Mouse (Mus musculus): ENCODE results near the gene Pogk. TPM values are rescaled to one million over a fixed set of nuclear protein-coding genes. Genes with fewer than 3 reads are reported as not detected.

Pogk gene
- total RNA-seq, 4 experiments from 2014 or later: 7.7 to 12.4 (median 10.8) TPM

DNA sequence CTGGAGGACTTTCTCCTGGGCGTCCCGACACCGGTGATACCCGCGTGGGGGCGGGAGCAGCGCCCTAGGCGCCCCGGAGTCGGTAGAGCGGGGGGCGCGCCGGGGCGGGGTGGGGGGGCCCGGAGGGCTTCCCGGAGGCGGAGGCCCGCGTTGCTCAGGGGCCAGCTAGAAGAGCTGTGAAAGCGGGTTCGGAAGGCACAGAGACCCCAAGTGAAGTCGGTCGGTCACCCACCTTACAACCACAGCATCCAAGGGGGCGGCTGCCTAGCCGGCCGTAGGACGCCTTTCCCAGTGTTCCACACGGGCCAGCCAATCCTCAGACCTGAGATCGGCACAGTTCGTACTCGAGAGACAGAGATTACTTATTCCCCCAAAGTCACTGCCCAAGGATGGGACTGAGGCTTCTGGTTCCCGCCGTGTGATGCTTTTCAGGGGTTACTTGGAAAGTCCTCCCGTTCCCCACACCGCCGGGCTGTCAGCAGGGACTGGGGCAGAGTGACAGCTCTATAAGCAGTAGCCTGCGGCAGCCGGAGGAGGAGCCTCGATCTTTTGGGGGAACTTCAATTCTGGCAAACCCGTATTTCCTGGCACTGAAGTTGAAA is 29.9 kb downstream of the Pogk start:
- DNase-seq (ENCODE audit: low spot score in 2 of 2): peak in 1 of 2 experiments; percentile 24

DNA sequence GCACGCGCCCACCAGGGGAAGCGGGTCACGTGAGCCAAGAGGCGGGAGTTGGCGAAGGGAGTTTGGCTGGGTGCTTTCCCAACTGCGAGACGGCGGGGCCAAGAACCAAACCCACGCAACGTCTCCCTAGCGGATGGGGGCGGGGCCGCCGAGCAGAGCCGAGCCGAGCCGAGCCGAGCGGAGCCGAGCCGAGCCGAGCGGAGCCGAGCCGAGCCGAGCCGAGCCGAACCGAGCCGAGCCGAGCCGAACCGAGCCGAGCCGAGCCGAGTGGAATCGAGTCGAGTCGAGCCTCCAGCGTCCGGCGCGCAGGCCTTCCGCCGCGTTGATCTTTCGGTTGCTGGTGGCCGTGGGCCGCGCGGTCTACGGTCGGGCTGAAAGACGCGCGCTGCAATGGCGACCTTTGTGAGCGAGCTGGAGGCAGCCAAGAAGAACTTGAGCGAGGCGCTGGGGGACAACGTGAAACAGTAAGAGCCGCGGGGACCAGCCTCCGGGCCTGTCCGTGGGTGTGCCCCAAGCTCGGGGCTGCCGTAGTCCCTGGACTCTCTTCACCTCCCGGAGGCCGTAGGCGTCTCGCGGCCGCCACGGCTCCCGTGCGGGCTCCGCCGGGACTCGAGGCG is 30.5 kb downstream of the Pogk start, which contains the start of gene Tada1:
Gene Tada1, plus strand, starts transcription at position 85 of the 617 bp plus-strand sequence.
- peak; percentile 90 to 92 for DNase-seq (ENCODE audit: low spot score in 2 of 2)

DNA sequence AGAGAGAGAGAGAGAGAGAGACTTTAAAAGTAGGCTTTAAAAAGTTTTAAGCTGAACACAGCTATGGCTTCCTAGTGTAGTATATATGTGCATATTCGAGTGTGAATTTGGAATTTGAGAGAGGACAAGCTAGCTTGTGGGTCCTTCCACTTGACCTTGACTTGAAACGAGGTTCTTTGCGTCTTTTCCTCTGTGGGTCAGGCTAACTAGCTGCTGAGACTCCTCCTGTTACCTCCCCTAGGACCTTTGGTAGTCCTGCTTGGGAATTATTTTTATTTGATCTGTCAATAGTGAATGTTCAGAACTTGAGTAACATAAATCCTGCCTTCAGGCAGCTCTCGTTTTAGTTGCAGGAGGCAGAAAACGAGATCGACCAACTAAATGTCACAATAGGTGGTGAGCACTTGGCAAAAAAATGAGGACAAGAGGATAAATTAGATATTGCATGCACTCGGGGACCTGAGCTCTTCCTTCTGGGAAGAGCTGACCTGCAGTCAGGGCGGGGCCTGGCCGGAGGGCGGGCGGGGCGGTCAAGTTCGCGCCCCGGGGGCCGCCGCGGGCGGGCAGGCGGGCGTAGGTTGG is 31.1 kb downstream of the Pogk start:
- DNase-seq (ENCODE audit: low spot score in 2 of 2): no peak

DNA sequence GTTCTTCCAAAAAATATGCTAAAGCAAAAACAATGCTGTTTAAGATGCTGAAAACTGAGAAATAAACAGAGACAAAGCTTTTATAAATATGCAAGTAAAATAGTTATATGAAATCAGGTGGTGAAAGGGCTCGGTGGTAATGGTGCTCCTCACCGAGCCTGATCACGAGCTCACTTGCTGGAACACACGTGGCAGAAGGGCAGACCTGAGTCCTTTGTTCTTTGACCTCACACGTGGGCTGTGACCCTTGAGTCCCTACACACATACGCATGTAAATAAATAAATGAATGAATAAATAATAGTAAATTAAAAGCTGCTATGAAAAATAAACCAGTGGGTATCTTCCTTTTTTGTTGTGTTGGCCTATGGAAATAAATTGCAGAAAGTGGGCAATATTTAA is 32.5 kb downstream of the Pogk start:
- no peak for DNase-seq (ENCODE audit: low spot score in 2 of 2)

DNA sequence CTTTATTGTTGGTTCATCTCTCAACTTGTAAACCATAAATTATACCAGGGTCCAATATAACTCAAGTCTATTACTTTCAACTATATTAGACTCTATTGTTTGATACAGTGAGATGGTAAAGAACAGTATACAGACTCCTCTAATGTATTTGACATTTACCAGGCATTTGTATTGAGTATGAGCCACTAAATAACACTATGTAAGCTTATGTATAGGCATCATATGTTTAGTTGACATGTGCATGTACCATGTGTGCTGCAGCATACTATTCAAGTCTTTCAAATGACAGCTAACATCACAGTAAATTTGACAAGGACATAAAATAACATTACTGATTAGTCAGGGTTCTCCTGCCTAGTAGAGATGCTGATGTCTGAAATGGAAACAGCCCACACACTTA is 46.5 kb downstream of the Pogk start:
- DNase-seq (ENCODE audit: low spot score in 2 of 2): no peak

DNA sequence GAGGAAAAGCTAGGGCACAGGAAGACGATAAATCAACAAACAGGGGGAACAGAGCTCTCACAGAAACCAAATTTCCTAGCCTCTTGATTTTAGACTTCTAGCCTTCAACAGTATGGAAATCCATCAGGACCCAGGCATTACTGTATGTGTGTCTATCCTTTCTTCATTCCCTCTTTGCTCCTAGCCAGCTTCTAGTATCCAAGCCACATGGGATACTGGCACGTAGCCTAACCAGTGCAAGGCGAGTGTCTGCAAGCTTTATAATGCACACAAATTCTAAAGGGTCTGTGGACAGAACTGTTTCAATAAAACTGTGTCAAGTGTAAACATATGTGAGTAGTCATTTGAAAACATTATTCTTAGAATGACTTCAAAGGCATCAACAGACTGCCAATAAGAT is 47.0 kb downstream of the Pogk start:
- DNase-seq (ENCODE audit: low spot score in 2 of 2): no peak

DNA sequence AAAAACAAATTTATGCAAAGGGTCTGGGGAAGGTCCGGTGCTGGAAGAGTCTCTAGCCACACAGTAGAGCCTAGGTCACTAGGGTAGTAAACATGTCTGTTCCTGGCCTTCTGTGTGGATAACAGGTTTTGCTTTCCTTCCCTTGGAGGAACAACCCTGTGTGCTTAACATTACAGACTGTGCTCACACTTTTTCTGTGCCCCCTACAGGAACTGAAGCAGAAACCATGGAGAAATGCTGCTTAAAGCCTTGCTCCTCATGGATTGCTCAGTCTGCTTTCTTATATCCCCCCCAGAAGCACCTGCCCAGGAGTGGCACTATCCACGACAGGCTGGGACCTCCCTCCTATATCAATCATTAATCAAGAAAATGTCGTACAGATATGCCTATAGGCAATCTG is 47.8 kb downstream of the Pogk start:
- no peak for DNase-seq (ENCODE audit: low spot score in 2 of 2)

DNA sequence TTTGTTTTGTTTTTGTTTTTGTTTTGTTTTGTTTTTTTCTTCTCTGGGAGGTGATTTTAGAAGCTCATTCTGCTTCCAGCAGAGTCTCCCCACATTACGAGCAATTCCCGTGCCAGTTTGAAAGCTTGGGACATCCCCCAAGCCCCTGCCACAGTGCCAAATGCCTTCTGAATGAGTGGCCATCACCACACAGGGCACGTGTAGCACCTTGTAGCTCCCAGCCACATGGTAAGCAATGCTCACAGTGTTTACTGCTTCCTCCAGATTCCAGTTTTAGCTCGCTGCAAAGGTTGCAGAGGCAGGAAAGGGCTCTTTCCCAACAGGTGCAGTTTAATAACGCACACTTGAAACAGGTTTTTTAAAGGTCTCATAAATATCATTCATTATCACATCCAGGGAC is 48.8 kb downstream of the Pogk start:
- DNase-seq (ENCODE audit: low spot score in 2 of 2): no peak

DNA sequence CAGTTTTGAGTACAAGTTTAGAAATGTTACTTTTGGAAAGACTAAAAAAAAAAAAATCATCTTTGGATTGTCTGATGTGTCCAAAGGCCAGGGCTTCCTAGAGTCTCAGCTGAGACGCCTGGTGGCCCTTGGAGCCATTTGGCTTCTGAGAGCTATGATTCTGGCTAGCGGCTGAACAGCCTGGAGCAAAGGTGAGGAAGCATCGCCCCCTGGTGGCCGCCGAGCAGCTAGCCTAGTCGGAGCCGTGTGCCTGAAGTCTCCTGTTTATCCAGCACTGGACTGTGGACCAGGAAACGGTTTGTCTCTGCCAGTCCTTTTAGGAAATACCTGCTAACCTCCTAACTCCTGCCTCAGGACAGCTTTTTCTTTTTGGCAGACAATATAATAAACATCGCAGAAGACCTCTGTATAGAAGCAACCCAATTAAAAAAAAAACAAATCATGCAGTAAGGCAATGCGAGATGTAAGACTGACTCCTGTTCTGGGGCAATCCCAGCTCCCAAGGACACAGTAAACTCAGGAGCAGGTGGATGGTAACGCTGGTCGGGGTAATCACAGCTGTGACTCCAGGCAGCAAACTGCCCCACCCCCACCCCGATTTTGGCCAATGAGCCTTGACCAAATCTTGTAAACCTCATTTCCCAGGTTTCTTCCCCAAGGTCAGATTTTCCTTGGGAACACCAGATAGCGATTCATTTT is 49.4 kb downstream of the Pogk start:
- DNase-seq (ENCODE audit: low spot score in 2 of 2): peak; percentile 63 to 72

DNA sequence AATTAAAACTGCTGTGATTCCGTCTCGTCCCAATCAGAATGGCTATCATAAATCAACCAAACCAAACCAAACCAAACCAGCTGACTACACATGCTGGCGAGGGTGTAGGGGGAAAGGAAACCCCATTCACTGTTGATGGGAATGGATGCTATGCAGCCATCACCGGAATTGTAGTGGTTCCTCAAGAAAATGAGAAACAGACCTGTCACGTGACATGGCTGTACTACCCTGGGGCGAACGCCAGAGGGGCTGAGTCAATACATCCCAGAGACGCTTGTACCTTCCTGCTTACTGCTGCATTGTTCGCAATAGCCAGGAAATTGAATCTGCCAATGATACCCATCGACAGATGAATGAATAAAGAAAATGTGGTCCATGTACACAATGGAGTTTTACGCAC is 59.9 kb downstream of the Pogk start:
- no peak for DNase-seq (ENCODE audit: low spot score in 2 of 2)

DNA sequence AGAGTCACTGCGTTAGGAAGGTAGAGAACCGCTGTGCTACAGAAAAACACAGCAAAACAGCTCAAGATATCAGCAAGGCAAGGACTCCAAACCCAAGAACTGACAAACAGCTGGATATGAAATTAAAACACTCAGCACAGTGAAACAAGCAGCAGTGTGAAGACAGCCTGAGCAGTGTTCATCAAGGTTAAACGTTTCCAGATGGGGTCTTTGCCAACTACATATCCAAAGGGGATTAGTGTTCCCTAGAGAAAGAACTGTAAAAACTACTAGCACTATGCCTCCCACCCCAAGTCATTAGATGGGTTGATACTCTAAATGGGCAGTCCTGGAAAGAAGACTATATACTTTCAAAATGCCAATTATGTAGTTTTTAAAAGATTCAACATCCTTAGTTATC is 60.3 kb downstream of the Pogk start:
- no peak for DNase-seq (ENCODE audit: low spot score in 2 of 2)

DNA sequence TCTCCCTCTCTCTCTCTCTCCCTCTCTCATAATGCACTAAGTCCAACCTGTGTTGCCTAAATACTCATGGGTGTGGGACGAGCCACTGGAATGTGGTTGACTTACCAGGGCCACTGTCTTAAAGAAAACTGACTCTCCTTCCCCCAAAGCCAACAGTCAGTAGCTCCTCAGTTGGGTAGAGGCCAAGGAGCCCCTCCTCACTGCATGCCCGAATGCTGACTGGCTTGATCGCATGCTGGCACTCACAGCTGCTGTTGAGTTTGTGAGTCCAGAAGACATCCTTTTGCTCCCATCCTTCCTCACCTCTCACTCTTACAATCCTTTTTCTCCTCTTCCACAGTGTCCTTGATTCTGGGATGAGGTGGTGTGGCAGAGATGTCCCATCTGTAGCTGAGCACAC is 62.8 kb downstream of the Pogk start:
- no peak for DNase-seq (ENCODE audit: low spot score in 2 of 2)

DNA sequence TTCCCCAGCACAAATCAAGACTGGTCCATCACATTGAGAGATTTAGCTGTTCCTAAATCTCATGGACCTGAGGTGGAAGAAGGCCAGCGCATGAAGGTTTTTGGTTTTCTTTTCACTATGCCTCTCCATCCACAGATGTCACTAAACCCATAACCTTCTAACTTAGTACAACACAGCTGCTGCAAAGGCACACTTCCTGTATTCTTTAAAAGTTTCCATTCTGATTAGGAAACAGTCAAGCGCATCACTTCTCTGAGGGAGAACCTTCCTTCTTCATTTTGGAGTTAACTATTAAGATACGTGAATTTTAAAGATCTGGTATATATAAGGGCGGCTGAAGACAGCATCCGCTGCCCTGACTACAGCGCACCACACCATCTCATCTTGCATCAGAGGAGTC is 64.1 kb downstream of the Pogk start:
- no peak for DNase-seq (ENCODE audit: low spot score in 2 of 2)

DNA sequence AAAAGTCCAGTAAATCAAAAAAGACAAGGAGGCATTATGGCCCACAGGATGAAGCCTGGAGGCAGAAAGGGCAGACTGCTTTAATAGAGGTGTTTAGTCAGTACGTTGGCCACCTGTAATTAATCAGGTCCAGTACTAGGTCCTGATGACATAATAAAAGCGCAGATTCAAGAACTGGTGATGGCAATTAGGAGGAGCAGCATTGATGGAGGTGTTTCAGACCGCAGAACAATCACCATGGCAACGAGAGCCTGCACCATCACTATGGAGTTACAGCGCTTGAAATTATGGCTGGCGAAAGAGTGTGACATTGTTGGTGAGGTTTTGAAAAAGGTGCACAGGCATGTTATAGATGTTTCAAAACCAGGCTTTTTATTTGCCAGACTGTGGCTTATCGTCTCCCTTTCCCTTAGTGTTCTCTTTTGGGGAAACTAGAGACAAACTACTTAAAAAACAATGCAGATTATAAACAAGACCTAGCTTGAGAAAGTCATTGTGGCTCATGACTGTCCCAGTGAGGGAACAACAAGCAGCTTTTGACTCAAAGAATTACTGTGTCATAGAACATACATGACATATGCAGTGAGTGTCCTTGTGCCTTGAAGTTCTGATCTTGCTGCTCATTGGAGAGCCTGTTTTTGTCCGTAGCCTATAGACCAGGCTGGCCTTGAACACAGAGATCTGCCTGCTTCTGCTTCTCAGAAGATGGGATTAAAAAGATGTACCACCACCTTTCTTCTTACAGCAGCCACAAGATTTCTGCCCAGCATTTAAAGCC is 65.2 kb downstream of the Pogk start:
- no peak for DNase-seq (ENCODE audit: low spot score in 2 of 2)

DNA sequence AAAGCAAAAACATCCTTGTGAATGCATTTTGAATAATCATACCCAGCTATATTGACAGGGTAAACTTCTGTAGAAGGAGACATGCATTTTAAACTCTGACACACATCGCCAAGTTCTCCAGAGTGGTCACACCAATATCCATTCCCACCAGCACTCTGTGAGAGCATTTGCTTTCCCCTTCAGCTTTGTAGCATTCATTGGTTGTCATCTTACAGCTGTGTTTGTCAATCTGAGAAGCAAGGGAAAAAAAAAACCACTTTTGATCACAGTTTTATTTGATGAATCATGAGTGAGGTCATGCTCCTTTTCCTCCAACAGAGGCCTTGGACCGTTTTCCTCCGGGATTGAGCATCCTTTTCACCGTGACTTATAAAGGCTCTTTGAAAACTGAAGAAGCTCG is 66.1 kb downstream of the Pogk start:
- no peak for DNase-seq (ENCODE audit: low spot score in 2 of 2)

DNA sequence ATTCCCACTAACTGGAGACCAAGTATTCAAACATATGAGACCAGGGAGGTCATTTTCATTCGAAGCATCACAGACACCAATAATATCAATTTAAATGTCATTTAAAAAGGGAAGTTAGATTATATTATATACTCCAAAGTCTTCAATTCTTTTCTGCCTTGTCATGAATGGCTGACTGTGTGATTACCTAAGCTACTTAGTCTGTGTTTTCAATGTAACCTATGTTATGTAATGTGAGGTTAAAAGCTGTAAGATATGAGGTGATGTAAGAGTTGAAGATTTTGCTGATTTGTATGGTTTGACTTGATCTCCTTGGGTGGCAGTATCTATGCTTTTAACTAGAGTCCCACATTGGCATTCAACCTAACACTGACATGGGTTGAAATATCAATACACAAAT is 67.1 kb downstream of the Pogk start:
- DNase-seq (ENCODE audit: low spot score in 2 of 2): no peak

DNA sequence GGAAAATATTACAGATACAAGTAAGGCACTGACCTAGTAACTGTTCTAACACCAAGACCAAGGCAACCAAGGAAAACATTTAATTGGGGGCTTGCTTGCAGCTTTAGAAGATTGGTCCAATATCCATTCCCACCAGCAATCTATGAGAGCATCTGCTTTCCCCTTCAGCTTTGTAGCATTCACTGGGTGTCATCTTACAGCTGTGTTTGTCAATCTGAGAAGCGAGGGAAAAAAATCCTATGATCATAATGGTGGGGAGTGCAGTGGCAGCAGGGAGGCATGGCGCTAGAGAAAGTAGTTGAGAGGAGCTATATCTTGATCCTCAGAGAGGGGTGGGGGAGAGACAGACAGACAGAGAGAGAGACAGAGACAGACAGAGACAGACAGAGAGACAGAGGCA is 67.6 kb downstream of the Pogk start:
- no peak for DNase-seq (ENCODE audit: low spot score in 2 of 2)

DNA sequence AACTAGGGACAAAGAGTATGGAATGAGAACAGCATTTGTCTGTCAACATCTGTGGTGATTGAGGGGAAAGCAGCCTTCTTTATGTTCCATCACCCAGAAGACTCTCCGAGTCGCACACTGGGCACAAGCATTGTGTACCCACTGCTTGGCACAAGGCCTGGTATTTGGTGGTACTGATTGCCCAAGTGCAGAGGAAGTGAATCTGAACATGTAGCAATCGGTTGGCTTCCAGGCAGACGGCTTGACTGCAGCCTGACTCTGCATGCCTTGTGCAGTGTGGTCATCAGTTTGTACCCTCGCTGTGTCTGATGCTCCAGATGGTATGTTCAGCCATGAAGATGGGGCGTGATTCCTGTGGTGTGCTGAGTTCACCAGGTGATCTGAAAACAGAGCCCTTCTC is 70.6 kb downstream of the Pogk start:
- DNase-seq (ENCODE audit: low spot score in 2 of 2): peak in 1 of 2 experiments; percentile 6

Data from gastrocnemius, adult 8-10 months (tissue).